In genomic region chr9:44875476-44875875, GRCm38 (mm10) we compare ENCODE assay signal across 9 mouse cellular contexts. TPM values are rescaled to one million over a fixed set of nuclear protein-coding genes. Genes with fewer than 3 reads are reported as not detected.
DNase-seq lines count a peak whose midpoint lies in the region; ATAC-seq lines count a peak whose summit lies in the region.
"Had no signal": no experiment of that assay in that cellular context is flagged by ENCODE, and none has a peak within 500 bp of the region (broad histone marks: within the 10 kb centered on the region; RNA-seq: fewer than 3 reads in every experiment).

No protein-coding gene starts in this region.

- 45% methylated on average over 7 of the region's 7 CpGs for WGBS in kidney, embryonic 16.5 days
- 28% methylated on average over 7 of the region's 7 CpGs for WGBS in forebrain, embryonic 12.5 days
- WGBS in limb, embryonic 10.5 days, result 73% methylated on average over 7 of the region's 7 CpGs
- 68% methylated on average over 7 of the region's 7 CpGs for WGBS in intestine, embryonic 16.5 days

- ATAC-seq in kidney, embryonic 16.5 days (ENCODE audit: low FRiP score, low TSS enrichment), result no peak
- ATAC-seq in forebrain, embryonic 12.5 days (ENCODE audit: low FRiP score), result peak; percentile 49; the same call in 1 of the 2 replicates
- ATAC-seq in intestine, embryonic 16.5 days, result no peak

- no peak overlapping the region for H3K9ac ChIP-seq in kidney, embryonic 16.5 days (replicated peaks; ENCODE audit: low read length)
- no peak overlapping the region for H3K9ac ChIP-seq in forebrain, embryonic 12.5 days
- H3K9ac ChIP-seq in intestine, embryonic 16.5 days (ENCODE audit: low read depth, low read length), result no peak overlapping the region
- H3K9ac ChIP-seq: stomach, embryonic 15.5 days had no signal

- H3K4me2 ChIP-seq in kidney, embryonic 16.5 days (replicated peaks; ENCODE audit: low read depth, low read length), result no peak overlapping the region
- peak overlapping the region; percentile 33 for H3K4me2 ChIP-seq in forebrain, embryonic 12.5 days
- H3K4me2 ChIP-seq in intestine, embryonic 16.5 days (ENCODE audit: low read depth, low read length), result no peak overlapping the region
- H3K4me2 ChIP-seq: stomach, embryonic 15.5 days had no signal

- peaks cover 50% of the 10 kb centered on the region for H3K4me1 ChIP-seq in kidney, embryonic 16.5 days (ENCODE audit: insufficient read depth, low read length)
- H3K4me1 ChIP-seq in forebrain, embryonic 12.5 days, result peaks cover 74% of the 10 kb centered on the region
- peaks cover 69% of the 10 kb centered on the region for H3K4me1 ChIP-seq in limb, embryonic 10.5 days
- H3K4me1 ChIP-seq in intestine, embryonic 16.5 days (ENCODE audit: control insufficient read depth, insufficient read depth, low read length), result peaks cover 63% of the 10 kb centered on the region

- no peak overlapping the region for H3K4me3 ChIP-seq in kidney, embryonic 16.5 days (ENCODE audit: low read length)
- 0 out of 2 replicates have a peak overlapping the region, but pooled peaks have one; percentile 9 for H3K4me3 ChIP-seq in forebrain, embryonic 12.5 days (replicated peaks)
- no peak overlapping the region for H3K4me3 ChIP-seq in limb, embryonic 10.5 days
- no peak overlapping the region for H3K4me3 ChIP-seq in intestine, embryonic 16.5 days (ENCODE audit: low read length)
- H3K4me3 ChIP-seq: stomach, embryonic 15.5 days had no signal

- H3K9me3 ChIP-seq in kidney, embryonic 16.5 days (ENCODE audit: low read length), result no peaks in the 10 kb centered on the region
- H3K9me3 ChIP-seq in forebrain, embryonic 12.5 days, result no peaks in the 10 kb centered on the region
- H3K9me3 ChIP-seq in limb, embryonic 10.5 days (replicated peaks), result no peaks in the 10 kb centered on the region
- no peaks in the 10 kb centered on the region for H3K9me3 ChIP-seq in intestine, embryonic 16.5 days (ENCODE audit: control insufficient read depth, low read length)
- H3K9me3 ChIP-seq: stomach, embryonic 15.5 days had no signal

- H3K36me3 ChIP-seq in kidney, embryonic 16.5 days (ENCODE audit: insufficient read depth, low read length), result no peaks in the 10 kb centered on the region
- peaks cover 15% of the 10 kb centered on the region for H3K36me3 ChIP-seq in forebrain, embryonic 12.5 days (replicated peaks)
- peaks cover 33% of the 10 kb centered on the region for H3K36me3 ChIP-seq in limb, embryonic 10.5 days
- no peaks in the 10 kb centered on the region for H3K36me3 ChIP-seq in intestine, embryonic 16.5 days (ENCODE audit: control insufficient read depth, insufficient read depth, low read length)
- H3K36me3 ChIP-seq: stomach, embryonic 15.5 days had no signal

- peak; percentile 24 for DNase-seq in kidney, adult 18-20 months
- peak; percentile 28 to 45 for DNase-seq in adrenal gland, adult 18-20 months (ENCODE audit: low spot score in 2 of 2)
- peak; percentile 48 for DNase-seq in layer of hippocampus, adult 8-10 months (ENCODE audit: low spot score in 2 of 2)
- no peak for DNase-seq in limb, embryonic 10.5 days (ENCODE audit: low spot score)
- no peak for DNase-seq in cerebellum, postnatal 4 days (ENCODE audit: low spot score in 2 of 2)

- no peak overlapping the region for H3K27ac ChIP-seq in kidney, embryonic 16.5 days (ENCODE audit: low read length)
- 0 out of 2 replicates have a peak overlapping the region, but pooled peaks have one; percentile 32 for H3K27ac ChIP-seq in forebrain, embryonic 12.5 days
- no peak overlapping the region for H3K27ac ChIP-seq in limb, embryonic 10.5 days
- no peak overlapping the region for H3K27ac ChIP-seq in intestine, embryonic 16.5 days (ENCODE audit: low read length)
- H3K27ac ChIP-seq: stomach, embryonic 15.5 days had no signal

- no peaks in the 10 kb centered on the region for H3K27me3 ChIP-seq in kidney, embryonic 16.5 days (ENCODE audit: insufficient read depth, low read length)
- no peaks in the 10 kb centered on the region for H3K27me3 ChIP-seq in forebrain, embryonic 12.5 days
- H3K27me3 ChIP-seq in limb, embryonic 10.5 days (ENCODE audit: low read depth, poor library complexity, severe bottlenecking), result no peaks in the 10 kb centered on the region
- H3K27me3 ChIP-seq in intestine, embryonic 16.5 days (replicated peaks; ENCODE audit: control insufficient read depth, insufficient read depth, low read length), result no peaks in the 10 kb centered on the region
- H3K27me3 ChIP-seq: stomach, embryonic 15.5 days had no signal

RNA-seq across cellular contexts. Expression of gene Kmt2a, which starts 5.6 kb away (rescaled TPM):
- 10.8 and 13.5 TPM in 2 replicates for polyA plus RNA-seq in kidney, embryonic 16.5 days (2015; fragmentation: Nextera tagmentation; extraction: Ambion mirVana)
- 10 to 100 TPM; 27.2 to 32.1 TPM for total RNA-seq in adrenal gland, adult 18-20 months (2021)
- polyA plus RNA-seq in forebrain, embryonic 12.5 days (2016; fragmentation: Nextera tagmentation; extraction: Ambion mirVana), result 27.4 and 28.3 TPM in 2 replicates
- total RNA-seq in layer of hippocampus, adult 8-10 months (2022), result 100 to 1,000 TPM in 1 of 4 experiments, 10 to 100 TPM in 3; 63.4 to 103 (median 80.1) TPM
- 13.7 and 14.1 TPM in 2 replicates for polyA plus RNA-seq in limb, embryonic 10.5 days (2016; fragmentation: Nextera tagmentation; extraction: Ambion mirVana)
- 5.3 and 7.7 TPM in 2 replicates for polyA plus RNA-seq in intestine, embryonic 16.5 days (2015; fragmentation: Nextera tagmentation; extraction: Ambion mirVana)

RNA-seq across cellular contexts. Expression of gene Atp5l, which starts 45.1 kb away (rescaled TPM):
- polyA plus RNA-seq in kidney, embryonic 16.5 days (2015; fragmentation: Nextera tagmentation; extraction: Ambion mirVana), result 677 and 753 TPM in 2 replicates
- total RNA-seq in adrenal gland, adult 18-20 months (2021), result 100 to 1,000 TPM; 593 to 763 TPM
- 524 and 567 TPM in 2 replicates for polyA plus RNA-seq in forebrain, embryonic 12.5 days (2016; fragmentation: Nextera tagmentation; extraction: Ambion mirVana)
- 100 to 1,000 TPM; 246 to 356 (median 299) TPM for total RNA-seq in layer of hippocampus, adult 8-10 months (2022)
- polyA plus RNA-seq in limb, embryonic 10.5 days (2016; fragmentation: Nextera tagmentation; extraction: Ambion mirVana), result 550 and 555 TPM in 2 replicates
- polyA plus RNA-seq in intestine, embryonic 16.5 days (2015; fragmentation: Nextera tagmentation; extraction: Ambion mirVana), result 937 and 949 TPM in 2 replicates

Comparison
In these comparisons a context has a peak if more than half of its experiments do, and no peak if none do; other contexts are left out.
1. DNase-seq: peak in kidney, adult 18-20 months (single experiment), adrenal gland, adult 18-20 months (2 of 2) and layer of hippocampus, adult 8-10 months (2 of 2); none in limb, embryonic 10.5 days (single experiment) and cerebellum, postnatal 4 days (0 of 2).